Mouse (Mus musculus): Measurements from ENCODE around the gene Ubox5. TPM values are rescaled to one million over a fixed set of nuclear protein-coding genes. Genes with fewer than 3 reads are reported as not detected.

Ubox5 gene
- polyA plus RNA-seq (2012; rRNA removed; ENCODE audit: low replicate concordance), result 3.7 and 4.6 TPM in 2 replicates

DNA sequence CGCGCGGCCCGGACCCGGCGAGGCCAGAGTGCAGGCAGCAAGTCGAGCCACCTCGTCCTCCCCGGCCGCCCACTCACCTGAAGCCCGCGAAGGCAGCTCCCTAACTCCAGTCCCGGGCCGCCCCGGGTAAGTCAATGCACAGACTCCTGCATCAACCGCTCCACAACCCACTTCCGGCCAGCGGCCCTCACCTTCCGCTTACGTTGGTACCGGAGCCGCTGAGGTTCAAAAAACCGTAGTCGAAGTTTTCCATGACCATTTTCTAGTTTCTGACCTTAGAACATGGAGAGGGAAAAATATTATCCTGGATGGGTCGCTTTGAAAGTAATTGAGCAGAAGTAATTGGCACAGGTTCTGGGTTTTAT, at the start of gene Ubox5, which contains the start of gene Fastkd5:
TSS of gene Ubox5 (minus strand) at position 200 of the 365 bp plus-strand sequence.
TSS of gene Fastkd5 (minus strand) at position 189 of the 365 bp plus-strand sequence.

DNA sequence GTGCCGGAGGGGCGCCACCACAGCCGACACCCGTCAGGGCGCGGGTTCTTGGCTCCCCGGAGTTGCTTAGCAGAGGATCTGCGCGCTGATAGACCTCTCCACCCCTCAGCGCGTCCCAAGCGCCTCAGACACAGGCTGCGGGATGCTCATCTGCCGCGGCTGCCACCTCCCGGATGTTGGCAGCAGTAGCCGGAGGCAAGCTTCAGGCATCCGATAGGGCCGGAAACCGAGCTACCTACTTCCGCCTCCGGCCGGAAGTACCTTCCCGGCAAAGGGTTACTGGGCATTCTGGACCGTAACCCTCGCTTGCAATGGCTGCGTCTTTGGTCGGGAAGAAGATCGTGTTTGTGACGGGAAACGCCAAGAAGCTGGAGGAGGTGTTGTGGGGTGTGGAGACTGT, 37.7 kb upstream of the Ubox5 start, which contains the start of gene Itpa:
TSS of gene Itpa (plus strand) at position 52 of the 400 bp plus-strand sequence.

DNA sequence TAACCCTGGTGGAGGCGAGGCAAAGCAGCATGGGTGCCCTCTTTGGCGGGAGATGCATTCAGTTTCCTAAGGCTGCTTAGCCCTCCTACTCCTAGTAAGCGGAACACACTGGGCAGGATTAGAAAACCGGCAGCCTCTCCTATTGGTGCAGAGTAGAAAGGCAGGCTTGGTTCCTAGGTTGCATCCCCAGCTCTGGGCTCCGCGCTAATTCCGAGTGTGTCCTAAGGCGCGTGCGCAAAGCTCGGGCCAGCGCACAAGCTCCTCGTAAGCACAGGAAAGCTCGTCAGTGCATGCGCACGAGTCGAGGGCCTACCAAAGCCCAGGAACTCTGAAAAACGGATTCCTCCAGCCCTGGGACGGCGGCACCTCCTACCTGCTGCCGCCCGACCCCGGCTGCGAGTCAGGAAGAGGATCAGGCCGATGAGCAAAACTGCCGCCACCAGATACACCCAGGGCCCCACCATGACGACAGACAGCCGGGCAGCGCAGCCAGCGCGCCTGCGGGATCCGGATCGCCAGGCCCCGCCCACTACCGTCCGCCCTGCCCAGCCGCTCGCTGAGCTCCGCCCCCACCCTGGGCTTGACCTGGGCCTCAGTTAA, 34.4 kb upstream of the Ubox5 start, which contains the start of gene Ddrgk1:
TSS of gene Ddrgk1 (minus strand) at position 558 of the 600 bp plus-strand sequence.

DNA sequence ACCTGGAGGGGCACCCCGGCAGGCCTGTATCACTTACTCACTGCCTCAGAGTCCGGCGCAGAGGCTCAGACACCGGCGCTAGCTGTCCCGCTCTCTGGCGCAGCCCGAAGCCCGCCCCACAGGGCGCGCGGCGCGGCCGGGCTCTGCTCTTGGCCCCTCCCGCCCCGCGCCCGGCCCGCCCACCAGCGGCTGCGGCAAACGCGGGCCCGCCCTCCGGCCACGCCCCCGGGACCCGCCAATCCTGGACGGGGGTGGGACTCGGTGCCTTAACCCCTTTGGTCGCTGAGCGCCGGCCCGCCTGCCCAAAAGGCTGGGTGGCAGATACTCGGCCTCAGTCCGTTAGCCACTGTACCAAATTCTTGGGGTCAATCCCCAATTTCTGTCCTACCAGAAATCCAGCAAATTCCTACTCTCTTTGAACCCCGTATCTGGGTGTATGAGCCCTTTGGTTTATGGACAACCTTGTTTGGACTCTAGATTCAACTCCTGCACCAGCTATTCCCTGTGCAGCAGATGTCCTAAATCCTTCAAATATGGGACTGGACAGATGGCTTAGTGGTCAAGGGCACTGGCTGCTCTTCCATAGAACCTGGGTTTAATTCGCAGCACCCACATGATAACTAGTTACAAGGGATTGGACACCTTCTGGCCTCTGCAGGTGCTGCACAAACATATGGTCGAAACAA, 13.0 kb upstream of the Ubox5 start, which contains the start of gene Lzts3:
TSS of gene Lzts3 (minus strand) at position 120 of the 686 bp plus-strand sequence.

DNA sequence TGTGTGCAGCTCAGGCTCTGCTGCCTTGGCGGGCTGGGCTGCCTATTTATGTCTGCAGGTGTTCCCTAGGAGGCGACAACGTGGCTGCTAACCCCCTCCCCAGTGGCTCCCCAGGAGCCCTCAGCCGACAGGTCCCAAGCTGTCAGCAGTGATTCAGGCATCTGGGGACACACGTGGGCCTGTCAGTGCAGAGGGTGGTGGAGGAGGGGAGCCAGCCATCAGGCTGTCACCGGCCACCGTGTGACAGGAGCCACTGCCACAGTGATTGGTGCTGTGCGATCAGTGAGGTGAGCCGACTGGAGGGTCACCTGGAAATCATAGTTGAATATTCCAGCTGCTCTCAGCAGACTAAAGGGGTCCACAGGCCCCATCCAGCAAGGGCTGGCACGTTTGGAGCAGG, 47.3 kb downstream of the Ubox5 start, which contains the start of gene Avp:
TSS of gene Avp (minus strand) at position 3 of the 400 bp plus-strand sequence.

DNA sequence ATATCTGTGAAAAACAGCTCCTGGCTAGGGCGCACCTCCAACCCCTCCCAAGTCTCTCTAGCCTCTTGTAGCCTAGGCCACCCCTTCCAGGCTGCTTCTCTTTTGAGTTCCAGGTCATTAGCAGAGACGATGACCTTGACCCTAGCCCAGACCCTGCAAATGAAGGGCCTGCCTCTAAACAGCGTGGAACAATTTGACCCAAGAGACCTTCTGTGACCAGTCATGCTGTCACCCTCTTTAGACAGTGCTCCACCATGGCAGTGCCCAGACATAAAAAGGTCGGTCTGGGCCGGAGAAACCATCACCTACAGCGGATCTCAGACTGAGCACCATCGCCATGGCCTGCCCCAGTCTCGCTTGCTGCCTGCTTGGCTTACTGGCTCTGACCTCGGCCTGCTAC, 54.0 kb downstream of the Ubox5 start, which contains the start of gene Oxt:
TSS of gene Oxt (plus strand) at position 301 of the 400 bp plus-strand sequence.

DNA sequence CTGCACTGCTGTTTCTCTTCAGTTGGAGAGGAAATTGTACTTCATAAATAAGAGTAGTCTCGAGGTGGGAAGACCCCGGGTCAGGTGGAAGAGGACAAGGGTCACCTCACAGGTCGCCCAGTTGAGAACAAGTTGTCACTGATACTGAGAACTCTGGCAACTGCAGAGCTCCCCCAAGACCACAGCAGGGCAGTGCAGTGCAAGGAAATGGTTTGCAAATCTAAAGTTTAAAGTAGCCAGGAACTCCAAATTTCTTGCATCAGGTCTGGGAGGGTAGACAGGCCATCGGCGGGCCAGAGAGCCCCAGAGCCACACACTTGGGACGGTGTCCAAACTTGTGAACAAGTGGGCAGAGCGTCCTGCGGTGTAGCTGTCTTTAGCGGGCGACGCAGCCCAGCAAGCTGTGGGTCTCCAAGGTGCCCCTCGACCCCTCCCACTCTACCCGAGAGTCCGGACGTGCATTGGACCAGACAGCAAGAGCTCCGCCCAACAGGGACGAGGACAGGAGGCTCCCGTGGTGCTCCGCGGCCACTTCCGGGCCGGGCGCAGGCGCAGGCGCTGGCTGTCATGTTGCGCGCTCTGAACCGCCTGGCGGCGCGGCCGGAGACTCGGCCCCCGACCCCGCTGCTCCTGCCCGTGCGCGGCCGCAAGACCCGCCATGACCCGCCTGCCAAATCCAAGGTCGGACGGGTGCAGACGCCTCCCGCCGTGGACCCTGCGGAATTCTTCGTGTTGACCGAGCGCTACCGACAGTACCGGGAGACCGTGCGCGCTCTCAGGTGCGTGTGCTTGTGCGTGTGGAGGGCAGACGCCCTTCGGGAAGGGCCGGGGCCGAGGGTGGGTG, 66.4 kb downstream of the Ubox5 start, which contains the start of gene Mrps26:
TSS of gene Mrps26 (plus strand) at position 531 of the 844 bp plus-strand sequence.

Other genes with a start within 250 kb of the Ubox5 start
- gene Cpxm1, start 232.5 kb downstream of the Ubox5 start, polyA plus RNA-seq (2012; rRNA removed; ENCODE audit: low replicate concordance), result 1.1 and 1.2 TPM in 2 replicates
- not detected in 2 replicates for gene Gm28372, start 224.8 kb downstream of the Ubox5 start, polyA plus RNA-seq (2012; rRNA removed; ENCODE audit: low replicate concordance)
- not detected in 2 replicates for gene 1700020A23Rik, start 224.8 kb downstream of the Ubox5 start, polyA plus RNA-seq (2012; rRNA removed; ENCODE audit: low replicate concordance)
- not detected in 2 replicates for gene Tmem239, start 223.6 kb downstream of the Ubox5 start, polyA plus RNA-seq (2012; rRNA removed; ENCODE audit: low replicate concordance)
- 29.5 and 34.3 TPM in 2 replicates for gene Vps16, start 205.7 kb downstream of the Ubox5 start, polyA plus RNA-seq (2012; rRNA removed; ENCODE audit: low replicate concordance)
- 10.8 and 17.5 TPM in 2 replicates for gene Pced1a, start 205.3 kb downstream of the Ubox5 start, polyA plus RNA-seq (2012; rRNA removed; ENCODE audit: low replicate concordance)
- gene Ptpra, start 179.8 kb downstream of the Ubox5 start, polyA plus RNA-seq (2012; rRNA removed; ENCODE audit: low replicate concordance), result 12.7 and 22.3 TPM in 2 replicates
- gene Mrps26, start 66.3 kb downstream of the Ubox5 start, polyA plus RNA-seq (2012; rRNA removed; ENCODE audit: low replicate concordance), result 85.0 and 146 TPM in 2 replicates
- gene Oxt, start 53.9 kb downstream of the Ubox5 start, polyA plus RNA-seq (2012; rRNA removed; ENCODE audit: low replicate concordance), result not detected in 2 replicates
- 0.26 TPM in 1 of 2 replicates, not detected in the other for gene Avp, start 47.5 kb downstream of the Ubox5 start, polyA plus RNA-seq (2012; rRNA removed; ENCODE audit: low replicate concordance)
- 0.23 and 0.46 TPM in 2 replicates for gene Fastkd5, start within 50 bp of the Ubox5 start, polyA plus RNA-seq (2012; rRNA removed; ENCODE audit: low replicate concordance)
- gene Lzts3, start 12.8 kb upstream of the Ubox5 start, polyA plus RNA-seq (2012; rRNA removed; ENCODE audit: low replicate concordance), result 48.2 and 56.0 TPM in 2 replicates
- gene Ddrgk1, start 34.6 kb upstream of the Ubox5 start, polyA plus RNA-seq (2012; rRNA removed; ENCODE audit: low replicate concordance), result 82.1 and 106 TPM in 2 replicates
- 20.8 and 23.9 TPM in 2 replicates for gene Itpa, start 37.6 kb upstream of the Ubox5 start, polyA plus RNA-seq (2012; rRNA removed; ENCODE audit: low replicate concordance)
- gene Slc4a11, start 67.5 kb upstream of the Ubox5 start, polyA plus RNA-seq (2012; rRNA removed; ENCODE audit: low replicate concordance), result 0.91 and 1.4 TPM in 2 replicates